25 mouse cellular contexts compared by ENCODE assay signal in genomic region chr16:74306876-74307542, GRCm38 (mm10).
DNase-seq lines count a peak whose midpoint lies in the region; ATAC-seq and TF ChIP-seq lines count a peak whose summit lies in the region.
"Had no signal": no experiment of that assay in that cellular context is flagged by ENCODE, and none has a peak within 500 bp of the region (broad histone marks: within the 10 kb centered on the region; RNA-seq: fewer than 3 reads in every experiment).

No protein-coding gene starts in this region.

- 40% methylated on average over 5 of the region's 5 CpGs for WGBS in forebrain, embryonic 13.5 days
- 32% methylated on average over 5 of the region's 5 CpGs for WGBS in forebrain, embryonic 16.5 days
- 34% methylated on average over 5 of the region's 5 CpGs for WGBS in hindbrain, postnatal 0 days
- WGBS in heart, embryonic 12.5 days = 72% methylated on average over 5 of the region's 5 CpGs

- H3K4me1 ChIP-seq in forebrain, embryonic 13.5 days = peaks cover 12% of the 10 kb centered on the region; the same call in 1 of the 2 replicates
- peaks cover 8% of the 10 kb centered on the region for H3K4me1 ChIP-seq in forebrain, embryonic 16.5 days (replicated peaks; ENCODE audit: control insufficient read depth, insufficient read depth, low read length)
- no peaks in the 10 kb centered on the region for H3K4me1 ChIP-seq in hindbrain, postnatal 0 days (ENCODE audit: insufficient read depth, low read length)
- H3K4me1 ChIP-seq in heart, embryonic 12.5 days (replicated peaks) = no peaks in the 10 kb centered on the region
- H3K4me1 ChIP-seq: heart, embryonic 13.5 days; kidney, embryonic 15.5 days; liver, embryonic 13.5 days had no signal

- no peak overlapping the region for H3K4me3 ChIP-seq in layer of hippocampus, adult 2 months
- no peak overlapping the region for H3K4me3 ChIP-seq in forebrain, embryonic 13.5 days
- H3K4me3 ChIP-seq in forebrain, embryonic 16.5 days (replicated peaks; ENCODE audit: low read length) = no peak overlapping the region
- no peak overlapping the region for H3K4me3 ChIP-seq in hindbrain, postnatal 0 days (ENCODE audit: low read length)
- H3K4me3 ChIP-seq in heart, embryonic 12.5 days = no peak overlapping the region
- H3K4me3 ChIP-seq: heart, embryonic 13.5 days; kidney, embryonic 15.5 days; liver, embryonic 13.5 days had no signal

- H3K27ac ChIP-seq in layer of hippocampus, adult 2 months = no peak overlapping the region
- H3K27ac ChIP-seq in forebrain, embryonic 13.5 days = no peak overlapping the region
- H3K27ac ChIP-seq in forebrain, embryonic 16.5 days (ENCODE audit: low read length) = no peak overlapping the region
- no peak overlapping the region for H3K27ac ChIP-seq in hindbrain, postnatal 0 days
- H3K27ac ChIP-seq in heart, embryonic 12.5 days (ENCODE audit: poor library complexity, severe bottlenecking) = no peak overlapping the region
- H3K27ac ChIP-seq: heart, embryonic 13.5 days; kidney, embryonic 15.5 days; liver, embryonic 13.5 days had no signal

- TF ChIP-seq CTCF in layer of hippocampus, adult 2 months (conservative IDR thresholded peaks at IDR 0.05) = peak; percentile 17; the same call in 1 of the 2 replicates
- TF ChIP-seq CTCF in hindbrain, postnatal 0 days (IDR thresholded peaks at IDR 0.05; ENCODE audit: low read depth) = no peak

- peak; percentile 72; the same call in 1 of the 2 replicates for ATAC-seq in forebrain, embryonic 13.5 days
- peak; percentile 45; the same call in 1 of the 2 replicates for ATAC-seq in forebrain, embryonic 16.5 days
- ATAC-seq in hindbrain, postnatal 0 days = 0 out of 2 replicates have a peak, but pooled peaks have one; percentile 7
- no peak for ATAC-seq in heart, embryonic 12.5 days (ENCODE audit: insufficient number of reproducible peaks, low FRiP score)
- ATAC-seq in activated CD4-positive, CD25-positive, alpha-beta regulatory T cell, adult 4 months = no peak
- ATAC-seq: Patski had no signal

- no peaks in the 10 kb centered on the region for H3K27me3 ChIP-seq in forebrain, embryonic 13.5 days
- H3K27me3 ChIP-seq in forebrain, embryonic 16.5 days (replicated peaks; ENCODE audit: control insufficient read depth, insufficient read depth, low read length) = no peaks in the 10 kb centered on the region
- H3K27me3 ChIP-seq in hindbrain, postnatal 0 days (ENCODE audit: insufficient read depth, low read length) = no peaks in the 10 kb centered on the region
- no peaks in the 10 kb centered on the region for H3K27me3 ChIP-seq in heart, embryonic 12.5 days (replicated peaks)
- H3K27me3 ChIP-seq: CH12.LX; heart, embryonic 13.5 days; kidney, embryonic 15.5 days; liver, embryonic 13.5 days had no signal

- H3K9ac ChIP-seq in forebrain, embryonic 13.5 days = no peak overlapping the region
- H3K9ac ChIP-seq in forebrain, embryonic 16.5 days (replicated peaks; ENCODE audit: low read depth, low read length) = no peak overlapping the region
- H3K9ac ChIP-seq in hindbrain, postnatal 0 days (replicated peaks; ENCODE audit: low read length) = no peak overlapping the region
- no peak overlapping the region for H3K9ac ChIP-seq in heart, embryonic 12.5 days
- H3K9ac ChIP-seq: heart, embryonic 13.5 days; kidney, embryonic 15.5 days; liver, embryonic 13.5 days had no signal

- no peaks in the 10 kb centered on the region for H3K36me3 ChIP-seq in forebrain, embryonic 13.5 days (ENCODE audit: poor library complexity, severe bottlenecking)
- H3K36me3 ChIP-seq in forebrain, embryonic 16.5 days (ENCODE audit: control insufficient read depth, insufficient read depth) = no peaks in the 10 kb centered on the region
- H3K36me3 ChIP-seq in hindbrain, postnatal 0 days (ENCODE audit: insufficient read depth, low read length) = no peaks in the 10 kb centered on the region
- H3K36me3 ChIP-seq in heart, embryonic 12.5 days = no peaks in the 10 kb centered on the region
- H3K36me3 ChIP-seq: G1E; heart, embryonic 13.5 days; kidney, embryonic 15.5 days; liver, embryonic 13.5 days had no signal

- no peak for DNase-seq in layer of hippocampus, adult 2 months (ENCODE audit: low spot score in 2 of 2)
- no peak for DNase-seq in layer of hippocampus, adult 9-11 months
- DNase-seq in hindbrain, postnatal 0 days (ENCODE audit: low spot score) = peak; percentile 20
- no peak for DNase-seq in adrenal gland, postnatal 10 days
- DNase-seq: adrenal gland, adult 2 months; B cell, adult 2 months; cerebellum, adult 8-10 months; gastrocnemius, postnatal 10 days; heart, adult 18-20 months; heart, postnatal 14 days; kidney, adult 11 months; kidney, postnatal 36 days; liver, embryonic 13.5 days; lung, adult 2 months; lung, postnatal 14 days; right cerebral cortex, postnatal 14 days had no signal

- no peak overlapping the region for H3K4me2 ChIP-seq in forebrain, embryonic 13.5 days
- H3K4me2 ChIP-seq in forebrain, embryonic 16.5 days (ENCODE audit: low read length) = no peak overlapping the region
- H3K4me2 ChIP-seq in hindbrain, postnatal 0 days (ENCODE audit: low read depth, low read length) = no peak overlapping the region
- no peak overlapping the region for H3K4me2 ChIP-seq in heart, embryonic 12.5 days
- H3K4me2 ChIP-seq: heart, embryonic 13.5 days; kidney, embryonic 15.5 days; liver, embryonic 13.5 days had no signal

- H3K9me3 ChIP-seq in forebrain, embryonic 13.5 days (replicated peaks) = no peaks in the 10 kb centered on the region
- H3K9me3 ChIP-seq in forebrain, embryonic 16.5 days (ENCODE audit: control insufficient read depth, low read length) = no peaks in the 10 kb centered on the region
- H3K9me3 ChIP-seq in hindbrain, postnatal 0 days (ENCODE audit: low read length) = no peaks in the 10 kb centered on the region
- H3K9me3 ChIP-seq in heart, embryonic 12.5 days (replicated peaks) = no peaks in the 10 kb centered on the region
- H3K9me3 ChIP-seq: heart, embryonic 13.5 days; kidney, embryonic 15.5 days; liver, embryonic 13.5 days had no signal

Comparison
In these comparisons a context has a peak if more than half of its experiments do, and no peak if none do; other contexts are left out.
1. ATAC-seq: peak in forebrain, embryonic 13.5 days (single experiment), forebrain, embryonic 16.5 days (single experiment) and hindbrain, postnatal 0 days (single experiment); none in heart, embryonic 12.5 days (single experiment) and activated CD4-positive, CD25-positive, alpha-beta regulatory T cell, adult 4 months (single experiment).